Mouse (Mus musculus) embryonic facial prominence, embryonic 11.5 days (tissue): ENCODE measurements at regions not wholly inside any gene's neighbourhood (a gene's known extent, or its start where the extent isn't known, plus 50 kb on each side); places are given as distances from the start of the nearest gene placed in this dataset.

Source experiments
- ATAC-seq: fragments of 200-750 bp; cut with Nextera tagmentation; replicated peaks from 2 replicates; pipeline ENCODE4 v1.8.0; 2017; ENCODE audit warnings: low read depth; ENCODE audit not compliant: insufficient number of reproducible peaks, low FRiP score, low TSS enrichment
- DNase-seq: peaks from one replicate; pipeline ENCODE4 v3.0.0-alpha.2; 2015; ENCODE audit warnings: low spot score
- H3K27ac ChIP-seq: fragments of 300-500 bp; sonication (generic); replicated peaks from 2 replicates; pipeline ENCODE4 v1.5.1; 2014; ENCODE audit warnings: mild to moderate bottlenecking, low read depth, low read length, control low read depth
- H3K27me3 ChIP-seq: fragments of 300-500 bp; sonication (generic); 2 replicates; pipeline ENCODE4 v1.6.1; 2014; ENCODE audit warnings: mild to moderate bottlenecking, low read length, moderate library complexity, mixed read lengths; ENCODE audit not compliant: control insufficient read depth, insufficient read depth
- H3K36me3 ChIP-seq: fragments of 300-500 bp; sonication (generic); replicated peaks from 2 replicates; pipeline ENCODE4 v1.6.1; 2014; ENCODE audit warnings: low read depth, mild to moderate bottlenecking, low read length, moderate library complexity, mixed read lengths; ENCODE audit not compliant: control insufficient read depth, insufficient read depth
- H3K4me1 ChIP-seq: fragments of 300-500 bp; sonication (generic); 2 replicates; pipeline ENCODE4 v1.6.1; 2014; ENCODE audit warnings: low read length, mixed read lengths; ENCODE audit not compliant: control insufficient read depth, insufficient read depth
- H3K4me2 ChIP-seq: fragments of 300-500 bp; sonication (generic); 2 replicates; pipeline ENCODE4 v1.6.1; 2014; ENCODE audit warnings: low read depth, mild to moderate bottlenecking, control low read depth, low read length, moderate library complexity
- H3K4me3 ChIP-seq: fragments of 300-500 bp; sonication (generic); 2 replicates; pipeline ENCODE4 v1.5.1; 2014; ENCODE audit warnings: low read depth, low read length, control low read depth
- H3K9ac ChIP-seq: fragments of 300-500 bp; sonication (generic); replicated peaks from 2 replicates; pipeline ENCODE4 v1.6.1; 2014; ENCODE audit warnings: mild to moderate bottlenecking, control low read depth, low read length
- H3K9me3 ChIP-seq: fragments of 300-500 bp; sonication (generic); replicated peaks from 2 replicates; pipeline ENCODE4 v1.6.1; 2016; ENCODE audit warnings: mild to moderate bottlenecking, low read length, inconsistent platforms, mixed read lengths; ENCODE audit not compliant: control insufficient read depth
- whole genome bisulfite sequencing: fragments of 180-500 bp; shearing (Covaris S2); extraction: QIAGEN DNeasy Blood & Tissue Kit; methylation state at CpG from one replicate; pipeline ENCODE4 v1.1.7; 2014; 5-methylcytosine and 5-hydroxymethylcytosine counted together

DNA sequence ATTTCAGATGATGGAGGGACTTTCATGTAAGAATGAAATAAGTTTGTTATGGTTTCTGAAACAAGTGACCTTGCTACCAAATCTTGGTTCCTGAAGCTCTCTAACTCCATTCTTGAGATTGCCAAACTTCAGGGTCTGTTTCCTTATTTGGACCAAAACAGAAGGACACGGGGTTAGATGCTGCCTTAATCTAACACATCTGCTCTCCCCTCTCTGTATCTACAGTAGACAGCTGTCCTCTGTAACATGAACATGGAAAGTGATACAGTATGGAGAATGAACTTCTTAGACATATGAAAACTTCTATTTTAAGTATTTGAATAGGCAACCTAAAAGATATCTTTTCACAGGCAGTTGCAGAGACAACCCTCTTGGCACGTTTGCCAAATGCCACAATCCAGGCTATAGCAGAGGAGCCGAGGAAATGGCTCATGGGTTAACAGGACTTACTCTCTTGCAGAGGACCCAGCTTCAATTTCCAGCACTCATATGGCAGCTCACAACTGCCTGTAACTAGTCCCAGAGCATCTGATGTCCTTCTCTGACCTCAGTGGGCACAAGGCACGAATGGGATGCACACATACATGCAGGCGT lies 171.4 kb downstream of the Ndfip2 start:
- Histone ChIP-seq H3K36me3 (no peaks in the 10 kb centered on the region), H3K9ac (no peak overlapping the region), H3K27me3 (no peaks in the 10 kb centered on the region), H3K4me2 (no peak overlapping the region), H3K4me3 (no peak overlapping the region), H3K9me3 (no peaks in the 10 kb centered on the region), H3K4me1 (no peaks in the 10 kb centered on the region), H3K27ac (no peak overlapping the region)
- WGBS: 75% methylated on average over 5 of the region's 5 CpGs
- ATAC-seq (no peak), DNase-seq (no peak)

DNA sequence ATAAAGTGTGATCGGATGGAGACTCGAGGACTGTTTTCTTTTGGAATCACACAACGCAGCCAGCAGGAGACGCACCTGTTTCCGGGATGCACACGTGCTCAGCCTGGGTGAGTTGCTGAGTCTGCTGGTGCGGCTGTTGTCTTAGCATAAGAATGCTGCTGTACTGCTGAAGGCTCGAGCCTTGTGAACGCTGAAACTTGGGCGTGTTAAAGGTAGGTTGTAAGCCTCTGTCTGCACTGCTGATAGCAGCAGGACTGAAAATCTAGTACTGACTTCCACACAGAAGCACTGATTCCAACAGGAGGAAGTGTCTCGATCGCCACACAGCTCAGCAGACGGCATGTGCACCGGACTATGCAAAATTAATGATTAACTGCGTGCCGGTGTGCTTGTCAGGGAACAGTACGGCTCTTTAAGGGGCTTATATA lies 169.1 kb downstream of the Ndfip2 start:
- Histone ChIP-seq H3K9ac (no peak overlapping the region), H3K27me3 (no peaks in the 10 kb centered on the region), H3K27ac (no peak overlapping the region), H3K36me3 (no peaks in the 10 kb centered on the region), H3K4me1 (no peaks in the 10 kb centered on the region), H3K4me3 (no peak overlapping the region), H3K4me2 (no peak overlapping the region), H3K9me3 (no peaks in the 10 kb centered on the region)
- ATAC-seq (no peak), DNase-seq (no peak)
- 38% methylated on average over 17 of the region's 17 CpGs for WGBS

DNA sequence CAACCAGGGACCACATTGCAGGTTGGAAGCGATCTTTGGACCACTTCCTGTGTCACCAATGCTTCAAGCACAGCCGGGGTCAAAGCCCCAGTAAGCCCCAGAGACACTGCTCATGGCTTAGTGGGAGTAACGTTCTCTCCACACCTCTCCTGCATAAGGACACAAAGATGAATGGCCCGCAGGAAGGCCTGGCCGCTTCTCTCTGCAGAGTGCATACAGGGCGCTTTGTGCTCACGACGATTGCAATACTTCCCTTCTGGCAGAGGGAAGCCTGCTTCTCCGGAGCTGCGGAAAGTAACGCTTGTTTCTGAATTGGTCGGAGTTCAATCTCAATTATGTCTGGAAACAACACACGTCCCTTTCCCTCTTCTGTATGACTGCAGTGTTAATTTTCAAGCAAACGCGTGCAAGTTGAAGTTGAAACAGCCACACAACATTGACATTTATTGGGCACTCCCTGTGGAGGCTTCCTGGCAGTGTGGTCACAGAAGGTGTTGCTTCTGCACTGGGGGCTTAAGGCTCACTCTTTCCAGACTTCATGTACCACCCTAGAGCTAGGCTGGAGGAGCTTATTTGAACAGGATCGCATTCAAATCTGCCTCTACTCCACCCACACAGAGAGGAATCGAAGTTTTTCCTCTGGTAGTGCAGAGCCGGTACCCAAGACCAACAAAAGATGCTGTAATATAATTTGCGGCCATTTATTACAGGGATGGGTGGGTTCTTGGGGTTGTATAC lies 168.4 kb downstream of the Ndfip2 start:
- H3K9ac ChIP-seq: no peak overlapping the region
- no peaks in the 10 kb centered on the region for H3K36me3 ChIP-seq
- ATAC-seq: no peak
- H3K9me3 ChIP-seq: no peaks in the 10 kb centered on the region
- no peak overlapping the region for H3K4me3 ChIP-seq
- H3K4me2 ChIP-seq: no peak overlapping the region
- WGBS: 57% methylated on average over 19 of the region's 19 CpGs
- H3K27me3 ChIP-seq: no peaks in the 10 kb centered on the region
- DNase-seq: no peak
- no peaks in the 10 kb centered on the region for H3K4me1 ChIP-seq
- no peak overlapping the region for H3K27ac ChIP-seq

DNA sequence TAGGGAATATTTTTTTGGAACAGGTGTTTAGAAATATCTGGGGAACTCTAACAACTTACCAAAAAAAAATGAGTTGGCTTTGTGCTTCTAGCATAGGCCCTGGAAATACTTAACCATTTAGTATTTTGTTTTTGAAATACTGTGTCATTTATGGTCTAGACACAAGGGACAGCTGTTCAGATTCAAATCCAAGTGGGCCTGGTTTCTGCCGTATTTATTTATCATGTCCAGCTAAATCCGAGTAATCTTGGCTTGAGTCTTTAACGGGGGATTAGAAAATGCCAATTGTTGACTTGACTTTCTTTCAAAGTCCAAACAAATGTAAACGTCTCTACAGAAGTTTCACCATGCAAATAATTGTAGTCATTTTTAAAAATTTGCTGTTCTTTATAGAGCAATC lies 159.6 kb downstream of the Ndfip2 start:
- H3K4me3 ChIP-seq: no peak overlapping the region
- no peaks in the 10 kb centered on the region; the same call in 1 of the 2 replicates for H3K4me1 ChIP-seq
- H3K36me3 ChIP-seq: no peaks in the 10 kb centered on the region
- H3K9ac ChIP-seq: no peak overlapping the region
- ATAC-seq: no peak
- 55% methylated on average over 4 of the region's 4 CpGs for WGBS
- no peak overlapping the region for H3K27ac ChIP-seq
- no peaks in the 10 kb centered on the region for H3K27me3 ChIP-seq
- no peak overlapping the region for H3K4me2 ChIP-seq
- DNase-seq: no peak
- H3K9me3 ChIP-seq: no peaks in the 10 kb centered on the region

DNA sequence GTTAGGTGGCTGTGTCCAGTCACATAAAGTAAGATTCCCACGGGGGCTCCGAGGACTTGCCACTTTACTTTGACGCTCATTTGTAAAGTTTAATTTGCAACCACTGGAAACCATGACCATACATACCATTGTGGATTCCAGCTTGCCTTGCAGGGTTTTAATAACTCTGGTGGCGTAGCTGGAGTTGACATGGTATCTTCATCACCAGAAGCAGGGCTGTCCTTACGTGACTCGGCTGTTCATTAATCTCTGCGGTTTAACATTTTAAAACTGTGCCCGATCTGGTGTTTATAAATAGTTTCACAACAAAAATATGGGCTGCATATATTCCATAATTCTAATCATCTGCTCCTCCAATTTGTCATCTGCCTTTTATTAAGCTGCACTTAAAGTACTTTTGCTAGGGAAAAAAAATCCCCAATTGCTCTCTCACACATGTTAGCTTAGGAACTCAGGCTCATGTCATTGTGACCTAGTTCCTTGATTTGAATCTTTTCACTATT lies 159.1 kb downstream of the Ndfip2 start:
- Histone ChIP-seq H3K27me3 (no peaks in the 10 kb centered on the region), H3K9me3 (no peaks in the 10 kb centered on the region), H3K36me3 (no peaks in the 10 kb centered on the region), H3K27ac (no peak overlapping the region), H3K4me2 (no peak overlapping the region), H3K4me1 (no peaks in the 10 kb centered on the region; the same call in 1 of the 2 replicates), H3K9ac (no peak overlapping the region), H3K4me3 (no peak overlapping the region)
- WGBS: 60% methylated on average over 8 of the region's 8 CpGs
- no peak for ATAC-seq
- DNase-seq: peak; percentile 47

DNA sequence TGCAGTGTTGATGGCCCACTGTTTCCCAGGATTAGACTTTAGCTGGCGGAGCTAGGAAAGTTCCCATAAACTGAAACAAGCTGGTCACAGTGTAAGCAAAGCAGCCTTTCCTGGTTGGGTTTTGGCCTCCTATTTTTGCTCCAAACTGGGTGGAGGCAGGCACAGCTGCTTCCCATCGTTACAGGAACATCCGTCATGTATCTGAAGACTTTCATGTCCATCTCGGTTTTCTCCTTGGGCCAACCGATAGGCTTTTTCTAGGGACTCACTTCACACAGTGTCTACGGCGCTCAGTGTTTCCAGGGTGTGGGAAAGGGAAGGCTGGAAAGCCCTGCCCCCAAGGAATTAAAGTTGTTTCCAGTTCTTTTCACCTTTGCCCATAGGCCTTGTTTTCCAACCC lies 158.6 kb downstream of the Ndfip2 start:
- H3K4me2 ChIP-seq: no peak overlapping the region
- 43% methylated on average over 7 of the region's 7 CpGs for WGBS
- ATAC-seq (no peak; the same call in 1 of the 2 replicates), DNase-seq (peak; percentile 13)
- no peak overlapping the region; the same call in 1 of the 2 replicates for H3K9ac ChIP-seq
- H3K27me3 ChIP-seq: no peaks in the 10 kb centered on the region
- H3K4me3 ChIP-seq: no peak overlapping the region
- H3K9me3 ChIP-seq: no peaks in the 10 kb centered on the region
- H3K27ac ChIP-seq: 0 out of 2 replicates have a peak overlapping the region, but pooled peaks have one; percentile 8
- H3K36me3 ChIP-seq: no peaks in the 10 kb centered on the region
- H3K4me1 ChIP-seq: no peaks in the 10 kb centered on the region; the same call in 1 of the 2 replicates

DNA sequence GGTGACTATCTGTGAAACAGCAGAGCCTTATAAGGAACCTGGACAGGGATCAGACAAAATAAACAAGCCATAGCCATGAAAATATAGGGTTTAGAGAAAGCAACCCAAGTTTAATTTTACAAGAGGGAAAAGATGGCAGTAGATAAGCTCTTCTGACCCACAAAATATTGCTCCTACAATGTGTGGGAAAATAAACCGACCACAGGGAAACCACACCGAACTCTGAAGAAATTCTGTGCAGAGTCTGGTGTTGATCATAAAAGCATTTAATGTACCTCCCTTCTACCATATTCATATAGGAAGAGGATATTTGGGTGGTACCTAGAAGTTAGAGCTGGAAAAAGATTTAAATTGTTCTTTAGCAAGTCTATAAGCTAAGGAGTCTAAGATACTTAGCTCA lies 146.3 kb downstream of the Ndfip2 start:
- H3K4me3 ChIP-seq: no peak overlapping the region
- DNase-seq (no peak), ATAC-seq (no peak)
- H3K36me3 ChIP-seq: no peaks in the 10 kb centered on the region
- no peaks in the 10 kb centered on the region for H3K4me1 ChIP-seq
- H3K9me3 ChIP-seq: no peaks in the 10 kb centered on the region
- H3K4me2 ChIP-seq: no peak overlapping the region
- 89% methylated on average over 2 of the region's 2 CpGs for WGBS
- no peaks in the 10 kb centered on the region for H3K27me3 ChIP-seq
- H3K9ac ChIP-seq: no peak overlapping the region
- no peak overlapping the region for H3K27ac ChIP-seq

DNA sequence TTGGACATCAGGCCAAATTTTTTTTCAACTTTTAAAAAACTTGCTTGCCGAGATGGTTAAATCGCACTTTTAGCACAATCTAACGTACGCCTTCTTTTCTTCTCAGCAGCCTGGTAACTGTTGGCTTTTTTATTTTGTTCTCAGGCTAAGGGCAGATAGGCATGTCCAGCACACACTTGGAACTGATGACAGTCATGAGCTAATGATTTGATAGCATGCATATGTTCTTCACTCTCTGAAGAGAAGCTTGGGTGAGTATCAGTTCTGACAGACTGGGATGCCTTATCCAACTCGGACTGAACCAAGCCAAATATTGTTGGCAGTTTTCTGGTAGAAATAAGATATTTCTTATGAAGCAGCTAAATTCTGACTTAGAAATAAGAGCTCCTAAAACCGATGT lies 145.9 kb downstream of the Ndfip2 start:
- DNase-seq (no peak), ATAC-seq (no peak)
- H3K4me3 ChIP-seq: no peak overlapping the region
- no peak overlapping the region for H3K4me2 ChIP-seq
- no peaks in the 10 kb centered on the region for H3K27me3 ChIP-seq
- H3K9ac ChIP-seq: no peak overlapping the region
- 87% methylated on average over 6 of the region's 6 CpGs for WGBS
- H3K27ac ChIP-seq: no peak overlapping the region
- no peaks in the 10 kb centered on the region for H3K36me3 ChIP-seq
- H3K9me3 ChIP-seq: no peaks in the 10 kb centered on the region
- H3K4me1 ChIP-seq: no peaks in the 10 kb centered on the region
